ENCODE assay signal across 8 mouse cellular contexts in the genomic region with DNA sequence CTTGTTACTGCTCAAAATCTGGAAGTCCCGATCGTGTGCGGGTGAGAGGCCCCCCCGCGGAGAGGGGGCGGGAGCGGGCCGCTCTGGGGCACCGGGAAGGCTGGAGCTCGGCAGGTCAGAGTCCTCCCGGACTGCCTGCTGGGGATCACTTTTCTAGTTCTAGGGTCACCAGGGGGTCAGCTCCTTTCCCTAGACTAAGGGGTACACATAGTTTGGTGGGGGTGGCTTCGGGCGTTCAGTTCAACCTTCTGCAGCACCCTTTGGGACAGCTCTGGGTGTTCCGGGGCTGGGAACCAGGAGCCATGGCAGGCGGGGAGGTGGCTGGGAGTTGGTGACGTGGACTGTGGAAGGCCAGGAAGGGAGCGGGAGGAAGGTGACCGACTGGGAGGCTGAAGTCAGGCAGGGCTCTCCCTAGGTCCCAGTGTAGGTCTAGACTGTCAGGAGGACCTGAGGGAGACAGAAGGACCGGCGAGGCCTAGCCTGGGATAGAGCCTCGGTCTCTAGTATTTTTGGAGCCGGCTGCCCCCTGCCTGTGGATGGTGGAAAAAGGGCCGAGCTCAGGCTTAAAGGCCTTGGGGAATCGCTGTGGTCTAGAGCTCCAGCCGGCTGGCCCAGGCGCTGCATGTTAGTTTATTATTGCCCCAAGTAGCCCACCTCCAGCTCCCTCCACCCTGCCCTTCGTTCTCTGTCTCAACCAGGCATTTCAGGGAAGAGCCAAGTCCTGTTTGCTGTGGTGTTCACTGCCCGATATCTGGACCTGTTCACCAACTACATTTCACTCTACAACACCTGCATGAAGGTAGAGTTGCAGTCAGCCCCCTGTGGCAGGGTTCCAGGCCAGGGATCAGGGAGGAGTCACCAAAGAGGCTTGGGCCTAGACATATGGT. TPM values are rescaled to one million over a fixed set of nuclear protein-coding genes. Genes with fewer than 3 reads are reported as not detected.
DNase-seq lines count a peak whose midpoint lies in the region; ATAC-seq lines count a peak whose summit lies in the region.

No protein-coding gene starts in this region.

- H3K9me3 ChIP-seq in liver, embryonic 13.5 days (replicated peaks) = no peaks in the 10 kb centered on the region
- no peaks in the 10 kb centered on the region for H3K9me3 ChIP-seq in stomach, embryonic 14.5 days (ENCODE audit: control insufficient read depth, low read depth, low read length)

- H3K4me1 ChIP-seq in liver, embryonic 13.5 days (replicated peaks) = peaks cover 26% of the 10 kb centered on the region
- peaks cover 35% of the 10 kb centered on the region; the same call in 1 of the 2 replicates for H3K4me1 ChIP-seq in stomach, embryonic 14.5 days (ENCODE audit: control insufficient read depth, insufficient read depth, low read length)

- 4% methylated on average over 28 of the region's 28 CpGs for WGBS in liver, embryonic 13.5 days (ENCODE audit: insufficient replicate concordance)
- WGBS in stomach, embryonic 14.5 days = 1% methylated on average over 28 of the region's 28 CpGs

- ATAC-seq in liver, embryonic 13.5 days (ENCODE audit: low read depth) = peak; percentile 67
- peak; percentile 43 for ATAC-seq in stomach, embryonic 14.5 days (ENCODE audit: insufficient number of reproducible peaks, insufficient read depth, low FRiP score, low read depth)

- peak overlapping the region; percentile 94 for H3K4me2 ChIP-seq in liver, embryonic 13.5 days
- H3K4me2 ChIP-seq in stomach, embryonic 14.5 days (replicated peaks; ENCODE audit: low read depth, low read length) = peak overlapping the region; percentile 89

- peak overlapping the region; percentile 75 for H3K4me3 ChIP-seq in liver, embryonic 13.5 days (replicated peaks)
- H3K4me3 ChIP-seq in stomach, embryonic 14.5 days (ENCODE audit: low read depth, low read length) = peak overlapping the region; percentile 76

- peak; percentile 57 for DNase-seq in 3T3-L1 (ENCODE audit: low read depth, low spot score)
- DNase-seq in adrenal gland, adult 2 months = peak; percentile 85
- DNase-seq in embryo, embryonic 11 days = peak; percentile 71
- peak; percentile 68 to 79 for DNase-seq in heart, adult 18-20 months
- peak; percentile 70 for DNase-seq in kidney, adult 11 months
- peak; percentile 48 for DNase-seq in liver, embryonic 13.5 days
- DNase-seq in naive thymus-derived CD4-positive, alpha-beta T cell, adult 2 months (ENCODE audit: low read depth) = peak; percentile 72

- peak overlapping the region; percentile 89 for H3K27ac ChIP-seq in liver, embryonic 13.5 days
- H3K27ac ChIP-seq in stomach, embryonic 14.5 days (ENCODE audit: low read length) = peak overlapping the region; percentile 93

- peaks cover 40% of the 10 kb centered on the region for H3K27me3 ChIP-seq in liver, embryonic 13.5 days
- 0 out of 2 replicates have a peak, but pooled peaks cover 9% of the 10 kb centered on the region for H3K27me3 ChIP-seq in stomach, embryonic 14.5 days (ENCODE audit: control insufficient read depth, insufficient read depth, low read length)

- peak overlapping the region; percentile 92 for H3K9ac ChIP-seq in liver, embryonic 13.5 days
- peak overlapping the region; percentile 90 for H3K9ac ChIP-seq in stomach, embryonic 14.5 days (replicated peaks; ENCODE audit: low read depth, low read length)

- H3K36me3 ChIP-seq in liver, embryonic 13.5 days = peaks cover 41% of the 10 kb centered on the region
- peaks cover 35% of the 10 kb centered on the region for H3K36me3 ChIP-seq in stomach, embryonic 14.5 days (ENCODE audit: control insufficient read depth, insufficient read depth, low read length)

RNA-seq across cellular contexts. Expression of a gene that starts 0.7 kb away (rescaled TPM):
- total RNA-seq in adrenal gland, adult 2 months (2021) = 100 to 1,000 TPM; 128 to 147 TPM
- 235 and 251 TPM in 2 replicates for polyA plus RNA-seq in adrenal gland, adult 2 months (2012; rRNA removed)
- 100 to 1,000 TPM; 105 to 125 TPM for total RNA-seq in heart, adult 18-20 months (2021)
- polyA plus RNA-seq in liver, embryonic 13.5 days (2015; fragmentation: Nextera tagmentation; extraction: Ambion mirVana) = 22.9 and 23.8 TPM in 2 replicates
- polyA plus RNA-seq in stomach, embryonic 14.5 days (2014; fragmentation: Nextera tagmentation; extraction: Ambion mirVana) = 150 and 157 TPM in 2 replicates

RNA-seq across cellular contexts. Expression of a gene that starts 4.9 kb away (rescaled TPM):
- total RNA-seq in adrenal gland, adult 2 months (2021) = under 1 TPM; 0.40 to 0.97 TPM
- 4.0 and 4.2 TPM in 2 replicates for polyA plus RNA-seq in adrenal gland, adult 2 months (2012; rRNA removed)
- total RNA-seq in heart, adult 18-20 months (2021) = 1 to 10 TPM; 1.4 to 1.5 TPM
- polyA plus RNA-seq in liver, embryonic 13.5 days (2015; fragmentation: Nextera tagmentation; extraction: Ambion mirVana) = 0.07 TPM in 2 replicates
- 0.29 and 0.48 TPM in 2 replicates for polyA plus RNA-seq in stomach, embryonic 14.5 days (2014; fragmentation: Nextera tagmentation; extraction: Ambion mirVana)

RNA-seq across cellular contexts. Expression of a gene that starts 23.2 kb away (rescaled TPM):
- total RNA-seq in adrenal gland, adult 2 months (2021) = not detected
- 0.90 and 0.98 TPM in 2 replicates for polyA plus RNA-seq in adrenal gland, adult 2 months (2012; rRNA removed)
- total RNA-seq in heart, adult 18-20 months (2021) = not detected
- 0.76 and 0.86 TPM in 2 replicates for polyA plus RNA-seq in liver, embryonic 13.5 days (2015; fragmentation: Nextera tagmentation; extraction: Ambion mirVana)
- polyA plus RNA-seq in stomach, embryonic 14.5 days (2014; fragmentation: Nextera tagmentation; extraction: Ambion mirVana) = 0.45 and 0.65 TPM in 2 replicates

RNA-seq across cellular contexts. Expression of a gene that starts 23.4 kb away (rescaled TPM):
- 10 to 100 TPM; 60.8 to 65.3 TPM for total RNA-seq in adrenal gland, adult 2 months (2021)
- 173 and 207 TPM in 2 replicates for polyA plus RNA-seq in adrenal gland, adult 2 months (2012; rRNA removed)
- 100 to 1,000 TPM; 124 to 125 TPM for total RNA-seq in heart, adult 18-20 months (2021)
- 3.6 and 3.8 TPM in 2 replicates for polyA plus RNA-seq in liver, embryonic 13.5 days (2015; fragmentation: Nextera tagmentation; extraction: Ambion mirVana)
- polyA plus RNA-seq in stomach, embryonic 14.5 days (2014; fragmentation: Nextera tagmentation; extraction: Ambion mirVana) = 4.7 and 5.4 TPM in 2 replicates

RNA-seq across cellular contexts. Expression of a gene that starts 42.6 kb away (rescaled TPM):
- 10 to 100 TPM; 26.9 to 30.1 TPM for total RNA-seq in adrenal gland, adult 2 months (2021)
- polyA plus RNA-seq in adrenal gland, adult 2 months (2012; rRNA removed) = 22.1 and 27.4 TPM in 2 replicates
- total RNA-seq in heart, adult 18-20 months (2021) = 10 to 100 TPM; 15.0 to 15.2 TPM
- polyA plus RNA-seq in liver, embryonic 13.5 days (2015; fragmentation: Nextera tagmentation; extraction: Ambion mirVana) = 48.4 and 49.2 TPM in 2 replicates
- polyA plus RNA-seq in stomach, embryonic 14.5 days (2014; fragmentation: Nextera tagmentation; extraction: Ambion mirVana) = 62.7 and 69.6 TPM in 2 replicates

Comparison
In these comparisons a context has a peak if more than half of its experiments do, and no peak if none do; other contexts are left out.
1. Peak in every context shown above with its lines: DNase-seq, ATAC-seq, H3K4me3 ChIP-seq and H3K27ac ChIP-seq.